Mouse (Mus musculus) spleen, adult 2 months (tissue): ENCODE data around the gene Heatr6. TPM values are rescaled to one million over a fixed set of nuclear protein-coding genes. Genes with fewer than 3 reads are reported as not detected.

Experiments
- DNase-seq, 2 experiments: peaks; one replicate each; pipeline versions ENCODE4 v3.0.0 to v3.0.0-alpha.2; 2012 to 2021; ENCODE audit warnings: low spot score in 2 of 2, low read depth in 1 of 2
- H3K27ac ChIP-seq: fragments of 200-500 bp; 2 replicates; pipeline ENCODE4 v1.5.1; 2012; ENCODE audit warnings: low read length, inconsistent platforms; ENCODE audit not compliant: insufficient read depth
- H3K27me3 ChIP-seq: fragments of 200-500 bp; 2 replicates; pipeline ENCODE4 v1.6.1; 2012; ENCODE audit warnings: mild to moderate bottlenecking, moderate library complexity, low read length, inconsistent platforms; ENCODE audit not compliant: control insufficient read depth, insufficient read depth
- H3K36me3 ChIP-seq: fragments of 200-500 bp; 2 replicates; pipeline ENCODE4 v1.6.1; 2012; ENCODE audit warnings: mild to moderate bottlenecking, low read length, inconsistent platforms; ENCODE audit not compliant: control insufficient read depth, insufficient read depth
- H3K4me1 ChIP-seq: fragments of 200-500 bp; 2 replicates; pipeline ENCODE4 v1.6.1; 2011; ENCODE audit warnings: inconsistent platforms; ENCODE audit not compliant: control insufficient read depth, insufficient read depth, insufficient read length
- H3K4me3 ChIP-seq: fragments of 200-500 bp; 2 replicates; pipeline ENCODE4 v1.5.1; 2011; ENCODE audit warnings: mild to moderate bottlenecking, inconsistent platforms; ENCODE audit not compliant: insufficient read depth, insufficient read length; ENCODE audit errors: extremely low read depth
- CTCF ChIP-seq: fragments of 200-500 bp; IDR thresholded peaks from 2 replicates; pipeline ENCODE4 v1.5.1; 2011; ENCODE audit warnings: mild to moderate bottlenecking, inconsistent platforms; ENCODE audit not compliant: insufficient read depth, insufficient read length, insufficient replicate concordance; ENCODE audit errors: extremely low read depth
- POLR2A ChIP-seq: fragments of 200-500 bp; IDR thresholded peaks from 2 replicates; pipeline ENCODE4 v1.6.1; 2011; ENCODE audit warnings: low read depth, low read length, inconsistent platforms
- WGBS: fragments of 180-500 bp; shearing (Covaris S2); methylation state at CpG from one replicate; pipeline ENCODE4 v1.1.7; 2018; 5-methylcytosine and 5-hydroxymethylcytosine counted together
- polyA plus RNA-seq: library from polyadenylated mRNA; depleted of rRNA; stranded (reverse); fragments of >200 nt; gene quantifications from 2 replicates; pipeline ENCODE4 v1.2.3, GENCODE M21; 2012

Heatr6 gene
- polyA plus RNA-seq, 1 experiment: 18.2 TPM

DNA sequence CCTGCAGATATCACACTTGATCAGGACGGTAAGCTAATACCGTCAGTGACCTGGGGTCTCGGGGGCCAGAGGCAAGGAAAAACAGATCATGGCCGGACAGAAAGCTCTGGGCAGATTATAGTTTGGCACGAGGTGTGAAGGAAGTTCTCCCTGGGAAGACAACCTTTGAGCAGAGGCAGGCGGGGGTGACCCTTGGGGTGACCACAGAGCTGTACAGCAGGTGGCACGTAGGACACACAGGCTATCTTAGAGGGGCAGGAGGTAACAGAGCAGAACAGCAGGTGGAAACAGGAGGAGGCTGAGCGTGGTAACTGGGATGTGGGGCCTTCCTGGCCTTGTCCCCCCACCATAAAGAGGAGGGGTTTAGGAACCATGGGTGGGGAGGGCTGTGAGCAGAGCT, 34.8 kb downstream of the Heatr6 start:
- no peak for TF ChIP-seq POLR2A
- TF ChIP-seq CTCF: no peak
- no peak for DNase-seq
- Histone ChIP-seq H3K36me3 (0 out of 2 replicates have a peak, but pooled peaks cover 1% of the 10 kb centered on the region), H3K4me1 (no peaks in the 10 kb centered on the region; the same call in 1 of the 2 replicates), H3K4me3 (no peak overlapping the region), H3K27ac (no peak overlapping the region), H3K27me3 (no peaks in the 10 kb centered on the region)
- WGBS: 80% methylated on average over 8 of the region's 8 CpGs

DNA sequence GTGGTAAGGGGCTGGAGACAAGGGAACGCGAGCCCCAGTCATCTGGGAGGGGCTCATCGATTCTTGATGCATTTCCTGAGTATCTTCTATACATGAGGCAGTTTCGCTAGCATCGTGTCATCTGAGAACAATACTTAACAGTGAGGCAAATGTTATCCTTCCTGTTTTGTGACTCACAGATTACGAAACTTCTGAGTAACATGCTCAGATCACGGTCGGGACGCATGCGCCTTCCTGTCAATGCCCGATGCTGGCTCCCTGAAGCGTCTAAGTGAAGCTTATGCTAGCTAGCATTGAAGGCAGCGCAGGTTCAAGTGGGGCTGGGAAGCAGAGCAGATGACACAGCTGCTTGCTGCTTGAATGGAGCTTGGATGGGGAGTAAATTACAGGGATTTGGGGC, 35.8 kb downstream of the Heatr6 start:
- H3K27ac ChIP-seq: no peak overlapping the region
- H3K4me1 ChIP-seq: no peaks in the 10 kb centered on the region; the same call in 1 of the 2 replicates
- WGBS: 20% methylated on average over 13 of the region's 13 CpGs
- no peaks in the 10 kb centered on the region for H3K36me3 ChIP-seq
- no peak overlapping the region for H3K4me3 ChIP-seq
- TF ChIP-seq POLR2A: no peak
- TF ChIP-seq CTCF: no peak
- H3K27me3 ChIP-seq: no peaks in the 10 kb centered on the region
- peak; percentile 28 to 64 for DNase-seq

DNA sequence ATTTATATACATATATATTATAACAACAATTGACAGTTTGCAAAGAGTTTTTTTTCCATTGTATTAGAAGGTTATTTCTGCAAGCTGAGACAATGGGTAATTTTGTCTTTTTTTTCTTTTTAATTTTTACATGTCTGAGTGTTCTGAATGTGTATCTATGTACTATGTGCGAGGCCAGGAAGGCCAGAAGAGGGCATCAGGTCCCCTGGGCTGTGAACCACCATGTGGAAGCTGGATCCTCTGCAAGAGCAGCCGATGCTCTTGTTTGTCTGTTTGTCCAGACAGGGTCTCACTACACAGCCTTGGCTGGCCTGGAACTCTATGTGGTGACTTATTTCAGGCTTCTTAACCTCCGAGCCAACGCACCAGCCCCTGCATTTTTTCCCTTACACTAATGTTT, 37.6 kb downstream of the Heatr6 start:
- Histone ChIP-seq H3K27ac (no peak overlapping the region), H3K36me3 (no peaks in the 10 kb centered on the region), H3K27me3 (0 out of 2 replicates have a peak, but pooled peaks cover 2% of the 10 kb centered on the region), H3K4me1 (no peaks in the 10 kb centered on the region; the same call in 1 of the 2 replicates), H3K4me3 (no peak overlapping the region)
- no peak for TF ChIP-seq CTCF
- no peak for TF ChIP-seq POLR2A
- WGBS: 77% methylated on average over 4 of the region's 4 CpGs
- no peak for DNase-seq

DNA sequence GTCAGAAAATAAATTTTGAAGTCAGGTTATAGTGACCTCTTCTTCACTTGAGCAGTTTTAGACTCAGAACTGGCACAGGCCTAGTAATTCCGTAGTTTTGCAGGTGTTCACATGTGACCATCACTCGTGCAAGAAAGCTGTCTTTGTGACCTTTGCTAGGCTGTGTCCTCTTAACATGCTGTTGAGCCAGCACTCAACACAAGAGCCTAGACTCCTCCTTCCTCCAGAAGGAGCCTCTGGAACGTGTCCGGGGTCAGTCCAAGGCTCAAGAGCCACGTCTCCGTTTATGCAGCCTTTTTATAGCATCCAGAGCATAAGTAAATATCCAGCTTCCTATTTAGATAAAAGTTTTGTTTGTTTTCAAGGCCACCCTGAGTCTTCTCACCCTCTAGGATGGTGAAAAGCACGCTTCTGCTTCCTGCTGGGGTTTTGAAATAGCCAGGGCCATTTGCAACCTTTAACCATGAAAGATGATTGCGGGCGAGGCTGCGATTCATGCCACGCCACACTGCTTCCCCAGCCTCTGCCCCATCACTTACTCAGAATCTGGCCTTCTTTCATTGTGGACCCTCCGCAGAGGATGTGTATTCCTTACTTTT, 38.9 kb downstream of the Heatr6 start:
- H3K4me3 ChIP-seq: no peak overlapping the region
- H3K27me3 ChIP-seq: 0 out of 2 replicates have a peak, but pooled peaks cover 2% of the 10 kb centered on the region
- no peak for DNase-seq
- WGBS: 80% methylated on average over 12 of the region's 12 CpGs
- H3K27ac ChIP-seq: no peak overlapping the region
- no peaks in the 10 kb centered on the region for H3K36me3 ChIP-seq
- no peaks in the 10 kb centered on the region; the same call in 1 of the 2 replicates for H3K4me1 ChIP-seq
- TF ChIP-seq POLR2A: no peak

DNA sequence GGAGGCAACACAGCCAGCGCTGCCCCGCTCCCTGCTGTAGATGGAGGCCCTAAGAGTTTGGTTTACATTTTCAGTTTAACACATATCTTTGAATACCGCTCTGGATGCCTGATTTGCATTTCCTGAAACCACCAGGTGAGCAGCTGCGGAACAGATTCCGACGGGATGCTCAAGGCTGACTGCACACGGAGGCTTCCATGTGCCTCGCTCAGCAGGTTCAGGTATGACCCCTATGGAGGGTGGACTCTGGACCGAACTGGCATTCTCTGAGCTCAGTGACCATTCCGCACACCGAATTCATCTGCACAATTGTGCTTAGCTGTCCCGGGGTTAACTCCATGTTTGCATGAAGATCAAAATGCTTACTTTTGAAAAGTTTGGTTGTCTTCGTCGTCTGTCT, 39.8 kb downstream of the Heatr6 start:
- WGBS: 86% methylated on average over 14 of the region's 14 CpGs
- H3K27me3 ChIP-seq: 0 out of 2 replicates have a peak, but pooled peaks cover 2% of the 10 kb centered on the region
- H3K27ac ChIP-seq: no peak overlapping the region
- DNase-seq: no peak
- TF ChIP-seq CTCF (no peak), POLR2A (no peak)
- H3K36me3 ChIP-seq: no peaks in the 10 kb centered on the region
- no peaks in the 10 kb centered on the region; the same call in 1 of the 2 replicates for H3K4me1 ChIP-seq
- no peak overlapping the region for H3K4me3 ChIP-seq

DNA sequence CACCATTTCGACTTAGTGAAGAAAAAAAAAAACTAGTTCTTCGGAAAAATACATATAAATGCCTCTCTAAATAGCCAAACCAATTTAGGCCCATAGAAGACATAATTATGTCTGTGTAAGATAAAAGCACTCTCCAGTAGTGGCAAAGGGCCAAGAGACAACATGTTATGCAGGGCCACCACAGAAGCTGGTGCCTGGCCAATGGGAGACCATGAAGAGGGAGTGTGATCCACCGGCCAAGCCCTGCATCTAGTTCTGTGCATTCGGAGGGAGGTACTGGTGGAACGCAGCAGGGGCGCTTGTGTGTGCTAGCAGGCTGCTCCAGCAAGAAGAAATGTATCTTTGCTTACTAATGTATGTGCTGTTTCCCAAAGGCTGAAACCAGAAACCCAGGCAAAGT, 42.6 kb downstream of the Heatr6 start:
- H3K4me3 ChIP-seq: no peak overlapping the region
- H3K36me3 ChIP-seq: no peaks in the 10 kb centered on the region
- WGBS: 90% methylated on average over 6 of the region's 6 CpGs
- no peak for DNase-seq
- TF ChIP-seq CTCF: no peak
- H3K4me1 ChIP-seq: no peaks in the 10 kb centered on the region
- 0 out of 2 replicates have a peak, but pooled peaks cover 2% of the 10 kb centered on the region for H3K27me3 ChIP-seq
- no peak overlapping the region for H3K27ac ChIP-seq

DNA sequence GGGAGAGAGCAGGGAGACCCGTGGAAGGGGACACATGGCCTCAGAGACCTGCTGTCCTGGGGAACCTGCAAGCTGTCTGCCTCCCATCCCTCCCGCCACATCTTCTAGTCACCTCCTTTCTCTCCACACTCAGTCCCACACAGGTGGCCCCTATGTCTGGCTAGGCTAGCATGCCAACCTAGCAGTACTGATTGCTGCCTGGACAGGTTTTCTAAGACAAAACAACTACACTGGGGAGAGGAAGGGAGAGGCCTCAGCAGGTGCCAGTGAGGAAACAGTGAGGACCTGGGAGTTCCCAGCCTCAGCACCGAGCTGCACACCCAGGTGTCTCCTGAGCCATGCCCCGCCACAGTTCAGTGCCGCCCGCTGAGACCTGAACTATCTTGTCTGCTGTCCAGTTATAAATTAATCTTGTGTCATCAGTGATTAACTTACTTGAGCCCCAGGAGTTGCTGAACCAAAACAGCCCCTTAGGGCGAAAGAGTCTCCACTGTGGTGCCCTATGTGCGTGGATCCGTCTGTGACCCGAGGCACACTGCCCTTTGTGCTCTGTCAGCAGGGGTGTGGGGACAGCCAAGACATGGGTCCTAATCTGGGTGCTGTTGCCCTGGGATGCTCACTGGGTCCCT, 43.6 kb downstream of the Heatr6 start:
- DNase-seq: no peak
- TF ChIP-seq CTCF (no peak), POLR2A (no peak)
- Histone ChIP-seq H3K36me3 (no peaks in the 10 kb centered on the region), H3K4me3 (no peak overlapping the region), H3K27me3 (0 out of 2 replicates have a peak, but pooled peaks cover 2% of the 10 kb centered on the region), H3K27ac (no peak overlapping the region), H3K4me1 (no peaks in the 10 kb centered on the region)
- WGBS: 85% methylated on average over 10 of the region's 10 CpGs
